Mouse (Mus musculus): ENCODE measurements around the gene Psd4. TPM values are rescaled to one million over a fixed set of nuclear protein-coding genes. Genes with fewer than 3 reads are reported as not detected.

Psd4 gene
- total RNA-seq (2021) = 1 to 10 TPM; 1.1 to 1.6 TPM

DNA sequence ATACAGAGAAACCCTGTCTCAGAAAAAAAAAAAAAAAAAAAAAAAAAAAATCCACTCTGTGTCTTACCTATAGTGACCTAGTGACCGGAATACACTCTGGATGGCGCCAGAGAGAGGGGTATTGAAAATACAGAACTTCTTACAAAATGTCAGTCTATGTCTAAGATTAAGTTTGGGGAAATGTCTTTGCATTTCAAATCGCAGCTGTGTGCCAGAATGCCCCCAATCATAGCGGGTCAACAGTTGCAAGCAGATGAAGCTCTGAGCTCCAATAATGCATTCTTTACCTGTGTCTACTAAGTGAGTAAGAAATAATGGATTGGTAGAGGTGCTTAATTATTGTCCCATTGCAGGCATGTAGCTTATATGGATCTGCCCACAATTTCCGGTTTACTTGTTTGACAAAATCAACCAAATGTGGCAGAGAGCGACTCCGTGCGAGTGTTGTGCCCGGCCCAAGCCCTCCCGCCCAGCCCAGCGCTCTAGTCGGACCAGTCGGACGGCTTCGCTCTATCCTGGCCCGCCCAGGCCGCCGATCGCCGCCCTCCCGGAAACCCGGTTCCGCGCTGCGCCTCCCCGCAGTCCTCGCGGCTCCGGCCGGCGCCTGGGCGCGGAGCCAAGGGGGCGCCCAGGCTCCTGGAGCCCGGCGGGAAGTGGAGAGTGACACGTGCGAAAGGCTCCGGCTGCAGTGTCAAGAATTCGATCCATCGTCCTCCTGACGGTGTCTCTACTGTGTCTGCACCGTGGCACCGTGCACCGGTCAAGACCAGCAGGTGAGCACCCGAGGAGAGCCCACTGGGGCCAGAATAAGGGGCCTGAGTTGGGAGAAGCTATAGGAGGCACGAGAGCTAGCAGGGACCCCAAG, at the start of gene Psd4:
TSS of gene Psd4 (plus strand) at position 551 of the 865 bp plus-strand sequence.
- intact Hi-C loops (cut with DNase I) = no loop called here
- DNase-seq (ENCODE audit: low spot score in 2 of 2) = no peak

DNA sequence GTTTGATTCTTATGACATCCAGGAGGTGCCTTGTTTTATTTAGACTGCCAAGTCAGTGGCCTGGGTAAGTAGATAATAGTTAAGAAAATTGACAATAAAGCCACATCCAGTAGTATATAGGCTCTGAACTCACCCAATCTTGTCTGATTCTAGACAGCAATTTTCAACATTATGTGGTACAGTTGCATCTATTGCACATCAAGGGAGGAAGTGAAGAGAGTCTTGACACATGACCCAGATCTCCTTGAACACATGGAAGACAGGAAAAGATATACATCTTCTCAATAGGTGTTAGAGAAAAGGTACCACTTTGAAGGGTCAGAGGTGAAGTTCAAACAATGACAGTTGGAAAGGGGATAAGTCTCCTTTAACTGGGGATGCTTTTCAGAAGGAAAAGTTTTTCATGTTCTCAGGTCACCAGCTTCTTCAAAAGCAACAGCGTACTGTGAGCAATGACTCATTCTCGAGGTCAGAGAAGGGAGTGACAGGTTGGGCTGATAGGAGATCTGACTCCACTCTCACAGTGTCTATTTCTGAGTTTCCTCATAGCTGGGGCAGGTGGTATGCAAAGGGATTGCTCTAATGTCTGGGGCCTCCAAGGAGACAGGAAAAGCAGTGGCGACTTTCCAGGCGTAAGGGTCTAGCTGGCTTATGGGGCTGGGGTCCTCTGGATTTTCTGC, 49.3 kb upstream of the Psd4 start:
- intact Hi-C loops (cut with DNase I) = no loop called here
- DNase-seq (ENCODE audit: low spot score in 2 of 2) = no peak

DNA sequence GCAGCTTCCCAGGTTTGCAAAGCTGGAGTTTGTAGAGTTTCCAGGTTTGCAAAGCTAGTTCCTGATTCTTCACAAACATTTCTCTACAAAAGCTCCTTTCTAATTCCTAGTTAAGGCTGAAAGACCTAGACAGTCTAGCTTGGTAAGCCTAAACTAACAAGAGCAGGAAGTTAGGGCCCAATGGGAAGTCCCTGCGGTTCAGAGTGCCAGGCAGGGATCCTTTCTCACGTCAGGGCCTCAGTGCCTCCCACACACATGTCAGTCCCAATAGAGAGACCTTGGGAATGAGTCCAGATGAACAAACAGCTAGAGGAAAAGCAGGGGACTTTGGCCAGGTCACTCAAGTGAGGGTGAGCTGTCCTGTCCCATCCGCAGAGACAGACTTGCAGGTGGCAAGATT, 32.0 kb upstream of the Psd4 start:
- intact Hi-C loops (cut with DNase I) = no loop called here
- no peak for DNase-seq (ENCODE audit: low spot score in 2 of 2)

DNA sequence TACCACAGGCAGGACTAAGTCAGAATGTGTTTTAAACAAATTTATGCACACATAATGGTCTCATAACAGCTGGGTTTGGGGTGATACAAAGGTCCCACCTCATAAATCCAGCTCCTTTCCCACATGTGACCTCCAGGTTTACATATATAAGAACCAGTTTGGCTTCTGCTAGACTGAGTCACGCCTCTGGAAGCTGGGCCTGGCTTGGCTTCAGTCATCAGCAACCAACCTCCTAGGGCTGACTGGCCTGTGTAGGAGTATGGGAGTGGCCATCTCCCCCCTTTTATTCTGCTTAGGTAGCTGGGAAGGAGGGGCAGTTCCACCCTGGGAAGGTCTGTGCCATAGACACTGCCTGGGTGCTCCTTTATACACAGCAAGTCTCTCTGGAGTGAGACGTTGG, 30.8 kb upstream of the Psd4 start, which contains the start of gene Il1rn:
TSS of gene Il1rn (plus strand) at position 309 of the 400 bp plus-strand sequence.
- no peak for DNase-seq (ENCODE audit: low spot score in 2 of 2)
- intact Hi-C loops (cut with DNase I) = no loop called here

DNA sequence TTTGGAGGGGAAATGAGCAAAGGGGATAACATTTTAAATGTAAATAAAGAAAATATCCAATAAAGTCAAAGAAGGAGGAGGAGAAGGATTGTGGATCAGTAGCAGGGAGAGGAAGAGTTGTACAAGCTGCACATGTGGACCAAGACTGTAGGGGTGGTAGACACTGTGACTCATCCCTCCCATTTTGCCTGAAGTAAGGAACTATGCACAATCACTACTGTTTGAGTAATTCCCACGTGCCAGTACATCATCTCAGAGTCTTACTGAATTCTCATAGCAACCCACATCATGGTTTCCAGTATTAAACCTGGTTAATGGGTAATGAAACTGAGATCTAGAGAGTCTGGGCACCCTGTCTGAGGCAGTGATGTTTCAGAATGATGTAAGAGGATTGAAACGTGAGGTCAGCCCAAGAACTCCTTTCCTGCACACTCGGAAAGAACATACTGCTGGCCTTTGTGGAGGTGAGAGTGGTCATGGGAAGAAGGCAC, 25.9 kb upstream of the Psd4 start:
- DNase-seq (ENCODE audit: low spot score in 2 of 2) = peak in 1 of 2 experiments; percentile 15
- intact Hi-C loops (cut with DNase I) = no loop called here

DNA sequence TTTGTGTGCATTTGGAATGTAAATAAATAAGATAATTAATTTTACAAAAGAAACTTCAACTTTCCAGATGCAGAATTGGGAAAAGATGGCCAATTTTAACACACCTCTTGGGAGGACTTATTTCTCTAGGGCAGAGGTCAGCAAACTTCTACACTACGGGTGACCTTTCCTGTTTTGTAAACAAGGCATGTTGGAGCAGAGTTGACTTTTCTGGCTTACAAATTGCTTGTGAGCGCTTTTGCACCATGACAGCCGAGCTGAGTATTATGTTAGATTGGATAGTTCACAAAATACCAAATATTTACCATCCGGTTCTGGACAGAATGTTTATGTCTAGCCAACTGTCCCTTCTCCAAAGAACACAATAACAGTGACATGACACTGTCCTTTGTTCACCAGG, 22.8 kb upstream of the Psd4 start:
- intact Hi-C loops (cut with DNase I) = no loop called here
- no peak for DNase-seq (ENCODE audit: low spot score in 2 of 2)

DNA sequence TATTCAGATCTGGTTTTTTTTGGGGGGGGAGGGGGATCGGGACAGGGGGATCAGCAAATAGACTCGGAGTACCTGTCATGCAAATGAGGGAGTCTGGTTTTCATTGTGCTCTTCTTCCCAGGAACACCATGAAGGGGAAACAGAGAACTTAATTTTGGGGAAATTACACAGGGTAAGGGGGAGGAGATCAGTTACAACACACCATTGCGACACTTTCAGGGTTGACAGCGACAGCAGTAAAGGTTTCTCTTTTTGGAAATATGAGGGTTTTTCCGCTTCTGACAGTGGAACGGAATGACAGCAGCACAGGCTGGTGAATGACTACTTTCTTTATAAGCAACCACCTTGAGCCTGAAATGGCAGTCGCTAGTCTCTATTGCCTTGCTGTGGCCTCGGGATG, 22.3 kb upstream of the Psd4 start:
- intact Hi-C loops (cut with DNase I) = no loop called here
- no peak for DNase-seq (ENCODE audit: low spot score in 2 of 2)

DNA sequence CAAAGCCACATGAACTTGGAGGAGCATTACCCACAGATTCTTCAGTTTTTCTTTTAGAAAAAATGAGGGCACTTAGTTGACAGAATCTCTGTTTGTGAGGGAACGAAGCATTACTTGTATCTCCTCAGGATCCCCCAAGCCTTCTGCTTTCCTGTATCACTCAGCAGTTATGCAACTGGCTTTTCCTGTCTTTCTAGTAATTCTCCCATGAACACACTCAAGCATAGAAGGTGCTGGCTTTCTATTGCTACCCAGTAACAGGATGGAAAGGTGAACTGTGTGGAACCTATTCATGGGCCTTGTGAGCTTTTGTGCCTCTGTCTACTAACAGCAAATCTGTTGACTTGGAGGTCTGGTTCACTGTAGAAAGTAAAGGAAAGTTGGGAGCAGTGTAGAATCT, 19.5 kb upstream of the Psd4 start:
- intact Hi-C loops (cut with DNase I) = no loop called here
- DNase-seq (ENCODE audit: low spot score in 2 of 2) = no peak

DNA sequence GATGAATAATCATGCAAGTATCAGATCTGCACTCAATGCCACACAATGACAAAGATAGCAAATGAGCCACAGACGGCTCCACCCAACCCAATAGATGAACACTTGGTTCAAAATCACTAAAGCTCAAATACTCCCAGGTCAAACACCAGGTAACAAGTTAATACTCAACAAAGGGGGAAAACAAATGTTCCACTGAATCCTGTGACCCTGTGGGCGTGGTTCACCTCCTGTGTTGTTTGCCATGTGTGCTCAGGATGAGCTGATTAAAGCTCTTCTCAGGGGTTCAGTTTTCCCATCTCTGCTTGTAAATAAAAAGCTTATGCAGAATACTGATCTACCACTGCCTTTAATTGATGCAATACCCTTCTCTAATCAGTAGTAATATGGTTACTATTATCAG, 16.2 kb upstream of the Psd4 start:
- no peak for DNase-seq (ENCODE audit: low spot score in 2 of 2)
- intact Hi-C loops (cut with DNase I) = loop anchor here (5.0 kb wide), 1 partner anchor 54 kb away; no protein-coding TSS in a partner anchor

DNA sequence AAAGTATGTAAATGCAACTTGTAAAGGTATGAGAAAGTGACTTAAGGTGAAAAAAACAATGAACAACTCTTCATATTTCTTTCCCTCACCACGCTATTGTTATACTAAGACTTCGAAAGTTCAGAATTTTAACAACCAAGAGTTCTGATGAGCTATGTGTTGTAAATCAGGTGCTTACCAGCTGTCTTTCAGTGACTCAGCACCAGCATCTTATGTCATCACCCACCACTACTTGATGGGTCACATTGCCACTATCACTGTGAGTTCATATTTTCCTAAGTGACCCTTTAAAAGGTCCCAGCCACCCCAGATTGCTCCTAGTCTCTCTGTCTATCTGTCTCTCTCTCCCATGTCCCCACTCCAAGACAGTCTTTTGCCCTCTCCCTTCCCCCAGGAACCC, 14.3 kb upstream of the Psd4 start:
- intact Hi-C loops (cut with DNase I) = loop anchor here (5.0 kb wide), 1 partner anchor 56 kb away; no protein-coding TSS in a partner anchor
- no peak for DNase-seq (ENCODE audit: low spot score in 2 of 2)

DNA sequence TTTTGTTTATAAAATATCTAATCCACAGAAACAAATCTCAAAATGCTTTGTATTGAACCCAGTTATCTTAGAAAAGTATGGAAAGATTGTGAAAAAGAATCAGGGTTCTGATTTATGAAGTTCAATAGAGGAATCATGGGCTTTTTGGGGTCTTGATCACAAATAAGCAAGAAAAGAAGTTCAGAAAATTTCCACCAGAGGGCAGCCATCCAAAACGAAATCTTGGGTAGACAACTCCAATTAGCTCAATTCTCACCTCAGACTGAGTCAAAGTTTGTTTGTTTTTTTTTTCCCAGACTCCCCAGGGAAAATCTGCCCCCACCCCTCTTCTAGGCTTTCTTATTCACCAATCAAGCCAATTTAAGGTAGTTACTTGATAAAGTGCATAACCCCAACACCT, 9.7 kb upstream of the Psd4 start:
- peak; percentile 21 to 42 for DNase-seq (ENCODE audit: low spot score in 2 of 2)
- intact Hi-C loops (cut with DNase I) = loop anchor here (1.0 to 2.0 kb wide), 2 partner anchors 48 to 211 kb away; no protein-coding TSS in a partner anchor

DNA sequence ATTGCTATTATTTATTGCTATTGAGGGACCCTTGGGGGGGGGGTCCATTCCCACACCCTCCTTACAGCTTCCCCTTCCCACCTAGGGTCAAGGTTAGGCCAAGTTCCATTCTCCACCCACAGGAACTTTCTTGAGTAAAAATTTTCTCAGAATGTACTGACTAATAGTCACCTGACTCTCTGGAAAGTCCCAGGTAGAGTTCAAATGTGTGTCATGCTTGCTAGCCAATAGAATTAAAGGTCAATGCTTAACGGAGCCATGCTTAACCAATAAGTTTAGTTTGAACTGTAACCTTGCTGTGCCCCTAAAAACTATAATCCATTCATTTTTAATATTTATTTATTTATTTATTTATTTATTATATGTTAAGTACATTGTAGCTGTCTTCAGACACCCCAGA, 8.0 kb upstream of the Psd4 start:
- DNase-seq (ENCODE audit: low spot score in 2 of 2) = no peak
- intact Hi-C loops (cut with DNase I) = no loop called here

DNA sequence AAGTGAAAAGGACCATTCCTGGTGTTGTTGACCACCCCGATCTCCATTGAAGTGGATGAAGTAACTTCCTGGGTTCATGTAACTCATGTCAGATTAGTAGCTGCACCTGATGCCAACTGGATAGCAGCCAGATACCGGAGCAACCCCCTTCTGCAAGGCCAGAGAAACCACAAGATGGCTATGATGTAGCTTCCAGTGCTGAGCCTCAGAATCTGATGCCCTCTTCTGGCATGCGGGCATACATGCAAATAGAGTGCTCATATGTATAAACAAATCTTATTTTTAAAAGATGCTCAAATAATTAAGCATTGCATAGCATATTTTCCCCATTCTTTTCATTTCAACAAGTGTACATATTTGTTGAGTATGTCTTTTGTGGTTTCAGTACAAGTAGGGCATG, 3.6 kb upstream of the Psd4 start:
- no peak for DNase-seq (ENCODE audit: low spot score in 2 of 2)
- intact Hi-C loops (cut with DNase I) = no loop called here

DNA sequence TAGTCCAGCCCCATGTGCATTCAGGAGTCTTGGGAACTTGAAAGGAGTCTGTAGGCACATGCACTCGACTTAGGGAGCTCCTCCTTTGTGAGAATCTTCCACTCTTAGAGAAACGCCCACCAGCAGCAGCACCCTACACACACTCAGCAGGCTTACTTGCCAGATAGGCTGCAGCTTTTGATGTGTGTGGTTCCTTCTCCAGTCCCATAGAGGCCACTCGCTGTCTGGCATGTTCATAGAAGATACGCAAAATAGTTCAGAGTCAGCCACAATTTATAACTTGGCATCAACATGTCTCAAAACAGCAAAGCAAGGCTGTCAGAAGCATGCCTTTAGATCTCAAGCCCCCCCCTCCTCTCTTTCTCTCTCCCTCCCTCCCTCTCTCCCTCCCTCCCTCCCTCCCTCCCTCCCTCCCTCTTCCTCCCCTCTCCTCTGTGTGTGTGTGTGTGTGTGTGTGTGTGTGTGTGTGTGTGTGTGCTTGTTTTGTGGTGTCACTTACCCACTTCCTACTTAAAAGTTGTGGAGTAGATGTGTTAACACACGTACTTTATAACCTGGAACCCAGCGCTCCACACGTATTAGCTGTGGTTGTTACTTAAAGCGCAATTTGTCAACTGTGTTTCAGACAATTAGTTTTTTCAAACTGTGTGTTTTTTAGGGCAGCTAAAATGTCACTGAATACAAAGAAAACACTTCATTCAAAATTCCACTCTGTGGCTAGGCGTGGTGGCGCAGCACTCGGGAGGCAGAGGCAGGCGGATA, 985 bp upstream of the Psd4 start:
- intact Hi-C loops (cut with DNase I) = no loop called here
- peak in 1 of 2 experiments; percentile 15 for DNase-seq (ENCODE audit: low spot score in 2 of 2)

DNA sequence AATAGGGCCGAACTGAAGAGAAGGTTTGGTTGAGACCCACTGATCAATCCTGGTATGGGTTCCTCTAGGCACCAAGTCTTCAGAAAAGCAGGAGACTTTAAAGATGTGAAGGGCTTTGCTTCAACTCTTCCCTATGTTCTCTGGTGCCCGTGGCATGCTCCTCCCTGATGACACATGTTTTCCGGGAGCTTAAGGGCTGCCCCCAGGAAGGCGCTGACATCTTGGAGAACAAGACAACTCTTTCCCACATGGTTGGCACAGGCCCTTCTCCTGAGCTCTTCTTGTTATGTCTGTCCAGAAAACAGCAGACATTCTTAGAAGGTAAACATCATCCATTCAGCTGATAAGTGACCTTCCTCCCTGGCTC, 498 bp downstream of the Psd4 start:
- intact Hi-C loops (cut with DNase I) = no loop called here
- no peak for DNase-seq (ENCODE audit: low spot score in 2 of 2)

DNA sequence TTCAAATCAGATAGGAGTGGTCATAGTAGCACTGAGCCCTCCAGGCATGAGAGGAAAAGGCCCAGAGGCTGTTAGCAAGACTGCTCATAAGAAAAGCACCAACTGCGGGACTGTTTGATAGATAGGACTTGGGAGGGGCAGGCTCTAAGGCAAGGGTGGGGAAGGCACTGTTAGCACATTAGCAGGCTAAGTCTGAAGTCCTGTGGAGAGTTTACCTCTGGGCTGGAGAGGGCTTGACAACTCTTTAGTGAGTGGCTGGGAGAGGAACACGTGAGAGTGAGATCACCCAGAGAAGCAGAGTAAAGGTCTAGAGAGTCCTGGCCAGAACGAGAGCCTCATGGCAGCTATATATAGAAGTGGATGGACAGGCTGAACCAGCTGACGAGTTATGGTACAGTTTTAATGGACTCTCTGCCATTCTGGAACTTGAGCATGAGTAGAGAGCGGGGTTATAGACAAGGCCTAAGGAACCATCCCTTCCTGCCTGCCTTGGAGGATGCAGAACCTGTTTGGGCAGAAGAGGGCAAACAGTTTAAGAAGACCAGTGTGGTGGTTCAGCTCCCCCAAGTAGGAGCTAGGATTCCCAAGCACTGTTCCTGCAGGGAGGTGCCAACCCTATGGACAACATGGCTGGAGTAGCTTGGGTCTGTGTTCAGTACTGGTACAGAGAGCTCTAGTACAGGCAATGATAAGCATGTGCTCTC, 11.5 kb downstream of the Psd4 start:
- DNase-seq (ENCODE audit: low spot score in 2 of 2) = no peak
- intact Hi-C loops (cut with DNase I) = no loop called here

DNA sequence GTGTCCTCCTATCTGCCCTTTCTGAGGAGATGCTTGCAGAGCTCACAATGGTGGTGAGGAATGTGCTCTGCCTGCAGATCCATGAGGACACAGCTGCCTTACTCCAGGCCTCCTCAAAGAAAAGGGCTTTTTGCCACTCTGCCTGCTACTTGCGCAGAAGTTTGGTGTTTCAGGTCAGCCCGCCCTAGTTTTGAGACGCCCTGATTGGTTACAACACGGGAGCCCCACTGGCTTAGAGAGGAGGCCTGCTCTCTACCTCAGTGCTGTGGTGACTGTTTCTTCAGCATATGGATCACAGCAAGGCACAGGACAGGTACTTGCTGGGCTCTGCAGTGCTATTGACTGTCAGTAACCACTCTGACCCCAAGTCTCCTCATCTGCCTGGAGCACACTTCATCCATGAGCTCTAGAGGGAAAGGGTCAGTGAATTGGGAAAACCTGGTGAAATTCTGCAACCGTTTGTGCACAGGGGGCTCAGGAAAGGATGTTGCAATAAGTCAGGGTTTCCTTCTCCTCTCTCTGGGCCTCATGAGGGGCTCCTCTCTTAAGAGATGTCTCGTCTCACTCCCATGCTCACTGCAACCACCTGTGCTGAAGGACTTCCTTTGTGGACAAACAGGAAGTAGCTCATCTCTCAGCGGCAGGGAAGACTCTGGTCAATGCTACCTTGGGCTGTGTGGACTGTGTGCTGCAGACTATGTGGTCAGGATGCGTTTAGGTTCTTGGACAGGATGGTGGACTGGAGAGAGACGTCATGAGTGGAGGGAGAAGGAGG, 15.3 kb downstream of the Psd4 start:
- DNase-seq (ENCODE audit: low spot score in 2 of 2) = no peak
- intact Hi-C loops (cut with DNase I) = no loop called here

DNA sequence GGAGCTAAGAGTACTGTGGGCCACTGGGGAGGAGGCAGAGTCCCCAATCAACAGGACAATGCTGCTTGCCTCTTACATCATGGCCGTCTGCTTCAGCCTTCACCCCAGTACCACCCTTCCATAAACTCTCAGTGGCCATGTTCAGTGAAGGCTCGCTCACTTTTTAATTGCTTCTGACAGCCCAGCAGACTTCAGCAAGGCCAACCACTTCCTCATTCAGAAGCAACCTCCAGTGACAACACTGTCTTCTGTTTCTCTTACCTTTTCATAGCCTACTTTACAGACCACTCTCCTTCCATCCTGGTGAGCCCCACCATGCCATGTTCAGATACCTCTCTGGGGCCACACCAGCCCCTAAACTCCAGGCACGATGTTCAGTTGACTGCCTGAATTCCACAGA, 16.3 kb downstream of the Psd4 start:
- intact Hi-C loops (cut with DNase I) = no loop called here
- no peak for DNase-seq (ENCODE audit: low spot score in 2 of 2)

DNA sequence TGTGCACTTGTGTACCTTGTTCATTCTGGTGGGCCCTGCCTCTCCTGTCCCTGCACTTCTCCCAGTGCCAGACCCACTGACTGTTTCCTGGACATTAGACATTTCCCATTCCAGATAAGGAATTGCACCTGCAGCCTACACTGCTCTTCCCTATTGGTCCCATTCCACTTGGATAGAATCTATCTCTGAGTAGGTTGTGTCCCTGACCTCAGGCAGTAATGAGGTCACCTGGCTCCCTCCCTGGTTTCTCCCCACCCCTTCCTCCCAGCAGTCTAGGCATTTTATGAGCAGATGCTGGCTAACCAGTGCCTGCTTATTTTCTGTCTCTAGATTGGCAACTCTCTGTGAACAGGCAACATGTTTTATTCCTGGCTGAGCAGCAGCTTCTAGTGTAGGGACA, 17.0 kb downstream of the Psd4 start:
- no peak for DNase-seq (ENCODE audit: low spot score in 2 of 2)
- intact Hi-C loops (cut with DNase I) = no loop called here
